ENCODE assay signal across 8 mouse cellular contexts in the genomic region with DNA sequence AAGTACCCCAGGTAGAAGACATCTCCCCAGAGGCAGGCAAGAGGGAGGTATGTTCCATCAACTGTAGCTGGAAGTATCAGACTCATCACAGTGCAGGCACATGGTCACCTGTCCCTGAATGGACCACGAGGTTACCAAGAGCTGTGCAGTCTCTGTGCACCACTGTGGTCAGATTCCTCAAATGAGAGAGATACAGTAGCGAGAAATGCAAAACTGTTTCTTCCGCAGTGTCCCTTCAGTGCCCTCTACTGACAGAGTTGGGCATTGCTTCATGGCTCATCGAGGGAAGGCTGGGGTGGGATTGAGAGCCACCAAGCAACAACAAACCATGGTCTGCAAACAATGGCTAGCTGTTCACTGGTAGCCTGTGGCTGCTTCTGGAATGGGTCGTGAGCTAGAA.
DNase-seq lines count a peak whose midpoint lies in the region.

No protein-coding gene starts in this region.

- DNase-seq in heart, adult 9 months (ENCODE audit: low spot score in 2 of 2), result peak; percentile 15 to 26
- DNase-seq in heart, postnatal 25 days (ENCODE audit: low spot score), result no peak
- peak; percentile 60 to 68 for DNase-seq in adrenal gland, adult 18-20 months (ENCODE audit: low spot score in 2 of 2)
- DNase-seq in embryo, embryonic 10 days (ENCODE audit: low spot score), result peak; percentile 86
- peak; percentile 63 to 81 for DNase-seq in heart, postnatal 14 days
- peak; percentile 80 to 90 for DNase-seq in layer of hippocampus, postnatal 25 days (ENCODE audit: extremely low spot score in 1 of 2, low spot score in 1 of 2)
- DNase-seq in mesoderm, embryonic 11.5 days (ENCODE audit: low read depth, low spot score), result peak; percentile 79
- DNase-seq in thymus, postnatal 14 days, result peak; percentile 28

- intact Hi-C loops in heart, postnatal 25 days (cut with DNase I), result loop anchor here (2.0 to 5.0 kb wide), 3 partner anchors 178 to 470 kb away; a partner anchor contains a TSS
- intact Hi-C loops in heart, postnatal 14 days (cut with DNase I), result loop anchor here (1.0 to 5.0 kb wide), 3 partner anchors 178 to 471 kb away; a partner anchor contains a TSS
